Mouse (Mus musculus): Measurements from ENCODE around the gene Vmn1r218.

- no peak for TF ChIP-seq CTCF (IDR thresholded peaks at IDR 0.05; ENCODE audit: borderline replicate concordance, extremely low read depth, insufficient read depth, insufficient read length)
- TF ChIP-seq POLR2A (IDR thresholded peaks at IDR 0.05; ENCODE audit: borderline replicate concordance, extremely low read depth, insufficient read depth, insufficient read length, poor library complexity, severe bottlenecking) = no peak
Observed at GRCm38 (mm10) chr13:23094386-23094785, 38.6 kb upstream of the Vmn1r218 start.

Data from brain, embryonic 14.5 days (tissue).